Mouse (Mus musculus) stomach, postnatal 0 days (tissue): ENCODE data around the gene E030018B13Rik. TPM values are rescaled to one million over a fixed set of nuclear protein-coding genes. Genes with fewer than 3 reads are reported as not detected.

ENCODE experiments used
- ATAC-seq: fragments of 200-750 bp; cut with Nextera tagmentation; 2 replicates; pipeline ENCODE4 v1.8.0; 2017; ENCODE audit not compliant: low FRiP score, low TSS enrichment
- DNase-seq: peaks from one replicate; pipeline ENCODE4 v3.0.0-alpha.2; 2016; ENCODE audit warnings: low spot score
- H3K27ac ChIP-seq: fragments of 300-500 bp; sonication (generic); replicated peaks from 2 replicates; pipeline ENCODE4 v1.5.1; 2014; ENCODE audit warnings: mild to moderate bottlenecking, control low read depth
- H3K27me3 ChIP-seq: fragments of 300-500 bp; sonication (generic); 2 replicates; pipeline ENCODE4 v1.6.1; 2014; ENCODE audit warnings: low read length; ENCODE audit not compliant: control insufficient read depth, insufficient read depth
- H3K36me3 ChIP-seq: fragments of 300-500 bp; sonication (generic); 2 replicates; pipeline ENCODE4 v1.6.1; 2014; ENCODE audit warnings: low read length, mixed read lengths; ENCODE audit not compliant: control insufficient read depth, insufficient read depth
- H3K4me1 ChIP-seq: fragments of 300-500 bp; sonication (generic); replicated peaks from 2 replicates; pipeline ENCODE4 v1.6.1; 2014; ENCODE audit warnings: antibody characterized with exemption; ENCODE audit not compliant: control insufficient read depth, insufficient read depth
- H3K4me2 ChIP-seq: fragments of 300-500 bp; sonication (generic); replicated peaks from 2 replicates; pipeline ENCODE4 v1.6.1; 2014; ENCODE audit warnings: low read depth, mild to moderate bottlenecking, control low read depth, moderate library complexity
- H3K4me3 ChIP-seq: fragments of 300-500 bp; sonication (generic); 2 replicates; pipeline ENCODE4 v1.5.1; 2014; ENCODE audit warnings: low read depth, low read length, control low read depth
- H3K9ac ChIP-seq: fragments of 300-500 bp; sonication (generic); 2 replicates; pipeline ENCODE4 v1.6.1; 2014; ENCODE audit warnings: mild to moderate bottlenecking, low read length, control low read depth, mixed read lengths
- H3K9me3 ChIP-seq: fragments of 300-500 bp; sonication (generic); 2 replicates; pipeline ENCODE4 v1.6.1; 2016; ENCODE audit warnings: low read length; ENCODE audit not compliant: control insufficient read depth
- CTCF ChIP-seq: IDR thresholded peaks from 2 replicates; pipeline ENCODE4 v1.5.1; 2016; ENCODE audit warnings: antibody characterized with exemption, low read depth, mild to moderate bottlenecking, moderate library complexity
- EP300 ChIP-seq: optimal IDR thresholded peaks from 2 replicates; pipeline ENCODE3; 2016; ENCODE audit warnings: antibody characterized with exemption
- WGBS: fragments of 180-500 bp; shearing (Covaris S2); extraction: QIAGEN DNeasy Blood & Tissue Kit; methylation state at CpG from one replicate; pipeline ENCODE4 v1.1.7; 2014; 5-methylcytosine and 5-hydroxymethylcytosine counted together
- polyA plus RNA-seq: library from polyadenylated mRNA; unstranded; fragments of >200 nt; fragmentation: Nextera tagmentation; extraction: Ambion mirVana; gene quantifications from 2 replicates; pipeline ENCODE4 v1.2.1, GENCODE M21; 2015

Gene E030018B13Rik
- polyA plus RNA-seq, 1 experiment from 2014 or later = not detected

DNA sequence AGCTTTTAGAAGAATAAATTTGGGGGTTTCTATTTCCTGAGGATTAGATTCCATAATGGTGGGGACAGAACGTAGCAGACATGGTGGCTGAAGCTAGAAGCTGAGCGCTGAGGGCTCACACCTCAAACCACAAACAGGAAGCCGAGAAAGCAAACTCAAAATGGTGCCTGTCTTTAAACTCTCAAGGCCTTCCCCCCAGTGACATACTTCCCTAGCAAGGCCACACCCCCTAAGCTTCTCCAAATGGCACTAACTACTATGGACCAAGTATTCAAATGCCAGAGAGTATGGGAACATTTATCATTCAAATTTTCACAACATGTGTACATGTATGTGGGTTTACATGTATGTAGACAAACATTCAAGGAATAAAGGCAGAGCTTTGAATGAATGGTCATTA is 13.5 kb downstream of the E030018B13Rik start:
- no peak overlapping the region for H3K4me3 ChIP-seq
- H3K27me3 ChIP-seq = no peaks in the 10 kb centered on the region
- DNase-seq (no peak), ATAC-seq (no peak)
- H3K36me3 ChIP-seq = no peaks in the 10 kb centered on the region
- no peak overlapping the region for H3K9ac ChIP-seq
- H3K4me2 ChIP-seq = no peak overlapping the region
- no peaks in the 10 kb centered on the region for H3K9me3 ChIP-seq
- no peak overlapping the region for H3K27ac ChIP-seq
- TF ChIP-seq EP300 (no peak), CTCF (no peak)
- 87% methylated on average over 3 of the region's 3 CpGs for WGBS
- peaks cover 14% of the 10 kb centered on the region for H3K4me1 ChIP-seq

DNA sequence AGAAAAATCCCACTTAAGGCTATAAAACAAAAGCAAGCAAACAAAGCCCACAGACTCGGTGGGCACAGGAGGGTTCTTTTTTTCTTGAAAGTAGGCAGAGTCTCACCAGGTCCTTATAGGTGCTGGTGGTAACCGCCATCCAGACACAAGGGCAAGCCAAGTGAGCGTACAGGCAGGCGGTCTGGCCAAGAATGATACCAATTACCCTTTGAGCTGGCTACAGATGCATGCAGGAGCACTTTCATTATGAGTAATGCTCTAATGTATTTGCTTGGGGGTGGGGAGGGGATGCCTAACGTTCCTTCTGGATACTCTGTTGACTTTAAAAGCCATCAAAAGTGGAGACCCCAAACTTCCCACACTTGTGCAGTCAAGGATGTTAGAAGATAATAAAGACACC is 14.1 kb downstream of the E030018B13Rik start:
- Histone ChIP-seq H3K4me1 (peaks cover 10% of the 10 kb centered on the region), H3K27ac (no peak overlapping the region), H3K27me3 (no peaks in the 10 kb centered on the region), H3K4me2 (no peak overlapping the region), H3K9me3 (no peaks in the 10 kb centered on the region), H3K4me3 (no peak overlapping the region), H3K9ac (no peak overlapping the region), H3K36me3 (no peaks in the 10 kb centered on the region)
- WGBS = 73% methylated on average over 5 of the region's 5 CpGs
- TF ChIP-seq CTCF = no peak
- DNase-seq (no peak), ATAC-seq (no peak)

DNA sequence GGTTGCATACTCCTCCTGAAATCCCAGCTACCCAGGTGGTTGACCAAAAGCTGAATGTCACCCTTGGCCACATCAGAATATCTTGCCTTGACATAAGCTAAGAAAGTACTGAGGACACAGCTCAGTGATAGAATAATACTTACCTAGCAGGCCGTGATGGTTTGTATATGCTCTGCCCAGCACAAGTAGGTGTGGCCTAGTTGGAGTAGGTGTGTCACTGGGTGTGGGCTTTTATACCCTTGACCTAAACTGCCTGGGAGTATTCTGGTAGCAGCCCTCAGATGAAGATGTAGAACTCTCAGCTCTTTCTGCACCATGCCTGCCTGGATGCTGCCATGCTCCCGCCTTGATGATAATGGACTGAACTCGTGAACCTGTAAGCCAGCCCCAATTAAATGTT is 15.8 kb downstream of the E030018B13Rik start:
- ATAC-seq (no peak), DNase-seq (no peak)
- Histone ChIP-seq H3K36me3 (no peaks in the 10 kb centered on the region), H3K4me3 (no peak overlapping the region), H3K4me1 (peaks cover 2% of the 10 kb centered on the region; the same call in 1 of the 2 replicates), H3K9ac (no peak overlapping the region), H3K27ac (no peak overlapping the region), H3K9me3 (no peaks in the 10 kb centered on the region), H3K4me2 (no peak overlapping the region), H3K27me3 (no peaks in the 10 kb centered on the region)
- TF ChIP-seq CTCF = no peak
- no peak for TF ChIP-seq EP300
- 62% methylated on average over 3 of the region's 3 CpGs for WGBS

DNA sequence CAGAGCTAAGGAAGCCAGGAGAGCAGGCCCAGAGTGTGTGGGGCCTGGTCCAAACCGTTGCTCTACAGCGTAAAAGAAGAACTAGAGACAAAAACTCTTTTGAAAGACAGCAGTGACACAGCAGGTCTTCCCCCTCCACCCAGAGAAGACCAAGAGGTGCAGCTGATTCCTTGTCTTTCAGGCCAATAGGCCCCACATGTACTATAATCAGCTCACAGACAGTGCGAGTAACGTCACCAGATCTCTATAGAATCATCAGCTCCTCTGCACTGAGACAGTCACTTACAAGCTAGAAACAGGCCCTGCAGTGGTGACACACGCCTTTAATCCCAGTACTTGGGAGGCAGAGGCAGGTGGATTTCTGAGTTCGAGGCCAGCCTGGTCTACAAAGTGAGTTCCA is 17.2 kb downstream of the E030018B13Rik start:
- no peak for DNase-seq
- WGBS = 82% methylated on average over 6 of the region's 6 CpGs

DNA sequence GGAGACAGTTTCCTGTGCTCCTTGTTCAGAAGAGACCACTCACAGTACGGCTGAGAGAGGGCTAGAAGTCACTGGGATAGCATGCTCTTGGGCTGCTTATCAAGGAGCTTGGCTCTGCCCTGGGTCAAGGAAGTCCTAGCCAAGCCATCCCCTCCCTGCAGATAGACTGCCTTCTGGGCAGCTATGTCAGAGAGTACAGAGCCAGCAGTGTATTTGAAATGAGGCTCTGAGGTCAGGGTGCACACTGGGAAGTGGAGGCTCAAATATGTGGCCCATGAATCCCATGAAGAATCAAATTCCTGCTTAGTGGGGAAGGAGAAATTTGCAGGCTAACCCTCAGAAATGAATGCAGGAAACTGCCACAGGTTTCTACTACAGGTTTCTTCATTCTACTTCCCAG is 17.9 kb downstream of the E030018B13Rik start:
- H3K27me3 ChIP-seq = no peaks in the 10 kb centered on the region
- no peak for DNase-seq
- H3K27ac ChIP-seq = no peak overlapping the region
- H3K9ac ChIP-seq = no peak overlapping the region
- no peaks in the 10 kb centered on the region for H3K36me3 ChIP-seq
- H3K4me1 ChIP-seq = 0 out of 2 replicates have a peak, but pooled peaks cover 2% of the 10 kb centered on the region
- WGBS = 44% methylated on average over 1 of the region's 1 CpGs
- no peak for ATAC-seq
- H3K4me2 ChIP-seq = 0 out of 2 replicates have a peak overlapping the region, but pooled peaks have one; percentile 18
- H3K4me3 ChIP-seq = no peak overlapping the region
- TF ChIP-seq EP300 (no peak), CTCF (no peak)
- no peaks in the 10 kb centered on the region for H3K9me3 ChIP-seq

More for the DNA sequence above, 17.2 kb downstream of the E030018B13Rik start:
- H3K27ac ChIP-seq = no peak overlapping the region
- TF ChIP-seq CTCF (no peak), EP300 (no peak)
- H3K4me3 ChIP-seq = no peak overlapping the region
- no peaks in the 10 kb centered on the region for H3K27me3 ChIP-seq
- H3K4me2 ChIP-seq = no peak overlapping the region
- H3K36me3 ChIP-seq = no peaks in the 10 kb centered on the region
- 0 out of 2 replicates have a peak, but pooled peaks cover 2% of the 10 kb centered on the region for H3K4me1 ChIP-seq
- ATAC-seq = no peak
- H3K9ac ChIP-seq = no peak overlapping the region
- no peaks in the 10 kb centered on the region for H3K9me3 ChIP-seq

DNA sequence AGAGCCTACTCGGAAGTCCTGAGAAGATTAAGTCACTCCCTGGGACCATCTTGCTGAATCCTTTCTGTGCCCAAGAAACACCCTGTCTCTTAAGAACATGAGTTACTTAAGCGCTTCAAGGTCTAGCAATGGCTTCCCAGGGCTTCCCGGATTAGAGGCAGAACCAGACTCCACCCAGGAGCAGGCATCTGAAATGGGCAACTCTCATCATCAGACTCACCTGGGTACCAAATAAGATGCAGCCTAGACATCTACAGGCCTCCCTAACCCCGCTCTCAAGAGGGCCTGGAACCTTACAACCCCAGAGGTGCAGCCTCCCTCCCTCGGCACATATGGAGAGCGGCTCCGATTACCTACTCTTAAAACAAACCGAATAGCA is 19.1 kb downstream of the E030018B13Rik start:
- DNase-seq (no peak), ATAC-seq (no peak)
- H3K4me3 ChIP-seq = peak overlapping the region; percentile 86
- WGBS = 19% methylated on average over 8 of the region's 8 CpGs
- no peaks in the 10 kb centered on the region for H3K27me3 ChIP-seq
- H3K9me3 ChIP-seq = no peaks in the 10 kb centered on the region
- no peaks in the 10 kb centered on the region for H3K36me3 ChIP-seq
- H3K9ac ChIP-seq = peak overlapping the region; percentile 92
- 0 out of 2 replicates have a peak, but pooled peaks cover 2% of the 10 kb centered on the region for H3K4me1 ChIP-seq
- TF ChIP-seq EP300 (no peak), CTCF (no peak)
- peak overlapping the region; percentile 13 for H3K27ac ChIP-seq
- H3K4me2 ChIP-seq = peak overlapping the region; percentile 76
